In genomic region chr19:43704787-43705497, GRCm38 (mm10) we compare ENCODE assay signal across 13 mouse cellular contexts.
"Had no signal": no experiment of that assay in that cellular context is flagged by ENCODE, and none has a peak within 500 bp of the region (broad histone marks: within the 10 kb centered on the region; RNA-seq: fewer than 3 reads in every experiment).

No protein-coding gene starts in this region.

- H3K9ac ChIP-seq: limb, embryonic 15.5 days; liver, embryonic 12.5 days; lung, embryonic 14.5 days; midbrain, embryonic 15.5 days; neural tube, embryonic 12.5 days had no signal

- ATAC-seq: liver, embryonic 12.5 days; midbrain, embryonic 15.5 days had no signal

- DNase-seq: kidney, postnatal 10 days; lung, embryonic 14.5 days; lung, postnatal 10 days; lung, postnatal 4 days; right cerebral cortex, postnatal 4 days; spleen, adult 18-20 months; thymus, postnatal 4 days had no signal

- H3K27ac ChIP-seq: left cerebral cortex, adult 2 months; limb, embryonic 15.5 days; liver, embryonic 12.5 days; midbrain, embryonic 10.5 days; midbrain, embryonic 15.5 days; neural tube, embryonic 12.5 days had no signal

- H3K4me2 ChIP-seq: limb, embryonic 15.5 days; liver, embryonic 12.5 days; lung, embryonic 14.5 days; midbrain, embryonic 15.5 days; neural tube, embryonic 12.5 days had no signal

- H3K27me3 ChIP-seq: limb, embryonic 15.5 days; liver, embryonic 12.5 days; midbrain, embryonic 15.5 days; neural tube, embryonic 12.5 days had no signal

- H3K4me3 ChIP-seq: left cerebral cortex, adult 2 months; limb, embryonic 15.5 days; liver, embryonic 12.5 days; midbrain, embryonic 10.5 days; midbrain, embryonic 15.5 days; neural tube, embryonic 12.5 days had no signal

- H3K9me3 ChIP-seq: limb, embryonic 15.5 days; liver, embryonic 12.5 days; midbrain, embryonic 15.5 days; neural tube, embryonic 12.5 days had no signal

- H3K4me1 ChIP-seq: limb, embryonic 15.5 days; liver, embryonic 12.5 days; midbrain, embryonic 15.5 days; neural tube, embryonic 12.5 days had no signal
